Mouse (Mus musculus) large intestine, adult 2 months (tissue): Measurements from ENCODE around the gene Rfxank. TPM values are rescaled to one million over a fixed set of nuclear protein-coding genes. Genes with fewer than 3 reads are reported as not detected.

Source experiments
- polyA plus RNA-seq: library from polyadenylated mRNA; depleted of rRNA; stranded (reverse); fragments of >200 nt; gene quantifications from 2 replicates; pipeline ENCODE4 v1.2.3, GENCODE M21; 2012; rRNA removed

The Rfxank gene
- polyA plus RNA-seq, 1 experiment: 22.5 TPM

Other genes with a start within 250 kb of the Rfxank start
- gene Tssk6, start 237.0 kb downstream of the Rfxank start, polyA plus RNA-seq: 0.64 and 0.66 TPM in 2 replicates
- 111 and 119 TPM in 2 replicates for gene Ndufa13, start 236.6 kb downstream of the Rfxank start, polyA plus RNA-seq
- gene Yjefn3, start 236.4 kb downstream of the Rfxank start, polyA plus RNA-seq: 1.1 and 1.8 TPM in 2 replicates
- gene Gatad2a, start 142.8 kb downstream of the Rfxank start, polyA plus RNA-seq: 45.2 and 73.1 TPM in 2 replicates
- 52.0 and 84.9 TPM in 2 replicates for gene Mau2, start 96.4 kb downstream of the Rfxank start, polyA plus RNA-seq
- 10.8 and 11.1 TPM in 2 replicates for gene Sugp1, start 96.3 kb downstream of the Rfxank start, polyA plus RNA-seq
- gene Tm6sf2, start 66.2 kb downstream of the Rfxank start, polyA plus RNA-seq: 458 and 745 TPM in 2 replicates
- gene Hapln4, start 55.7 kb downstream of the Rfxank start, polyA plus RNA-seq: 0.42 and 0.70 TPM in 2 replicates
- 0.06 and 0.10 TPM in 2 replicates for gene Ncan, start 18.3 kb downstream of the Rfxank start, polyA plus RNA-seq
- 23.2 and 25.3 TPM in 2 replicates for gene Nr2c2ap, start 7.8 kb downstream of the Rfxank start, polyA plus RNA-seq
- gene Borcs8, start 345 bp upstream of the Rfxank start, polyA plus RNA-seq: 69.2 and 73.2 TPM in 2 replicates
- 3.0 and 4.9 TPM in 2 replicates for gene Mef2b, start 557 bp upstream of the Rfxank start, polyA plus RNA-seq
- 52.9 and 69.2 TPM in 2 replicates for gene Tmem161a, start 33.2 kb upstream of the Rfxank start, polyA plus RNA-seq
- gene Slc25a42, start 73.2 kb upstream of the Rfxank start, polyA plus RNA-seq: 15.5 and 23.1 TPM in 2 replicates
- 20.2 and 28.8 TPM in 2 replicates for gene Sugp2, start 95.1 kb upstream of the Rfxank start, polyA plus RNA-seq
- gene Armc6, start 95.3 kb upstream of the Rfxank start, polyA plus RNA-seq: 13.6 and 15.2 TPM in 2 replicates
- gene Homer3, start 143.7 kb upstream of the Rfxank start, polyA plus RNA-seq: 5.8 and 6.7 TPM in 2 replicates
- 40.9 and 57.8 TPM in 2 replicates for gene Ddx49, start 163.3 kb upstream of the Rfxank start, polyA plus RNA-seq
- gene Cope, start 163.4 kb upstream of the Rfxank start, polyA plus RNA-seq: 438 and 500 TPM in 2 replicates
- 0.36 and 0.64 TPM in 2 replicates for gene Cers1, start 176.6 kb upstream of the Rfxank start, polyA plus RNA-seq
- 0.14 and 0.26 TPM in 2 replicates for gene Gdf1, start 190.7 kb upstream of the Rfxank start, polyA plus RNA-seq
- 24.5 and 35.3 TPM in 2 replicates for gene Upf1, start 214.1 kb upstream of the Rfxank start, polyA plus RNA-seq
- gene Comp, start 234.4 kb upstream of the Rfxank start, polyA plus RNA-seq: 0.15 and 0.25 TPM in 2 replicates